Mouse (Mus musculus) cerebellum, adult 8-10 months (tissue): ENCODE results near the gene Irf2bp1.

Experiments
- DNase-seq: peaks from one replicate; pipeline ENCODE4 v3.0.0; 2022

Irf2bp1 gene

DNA sequence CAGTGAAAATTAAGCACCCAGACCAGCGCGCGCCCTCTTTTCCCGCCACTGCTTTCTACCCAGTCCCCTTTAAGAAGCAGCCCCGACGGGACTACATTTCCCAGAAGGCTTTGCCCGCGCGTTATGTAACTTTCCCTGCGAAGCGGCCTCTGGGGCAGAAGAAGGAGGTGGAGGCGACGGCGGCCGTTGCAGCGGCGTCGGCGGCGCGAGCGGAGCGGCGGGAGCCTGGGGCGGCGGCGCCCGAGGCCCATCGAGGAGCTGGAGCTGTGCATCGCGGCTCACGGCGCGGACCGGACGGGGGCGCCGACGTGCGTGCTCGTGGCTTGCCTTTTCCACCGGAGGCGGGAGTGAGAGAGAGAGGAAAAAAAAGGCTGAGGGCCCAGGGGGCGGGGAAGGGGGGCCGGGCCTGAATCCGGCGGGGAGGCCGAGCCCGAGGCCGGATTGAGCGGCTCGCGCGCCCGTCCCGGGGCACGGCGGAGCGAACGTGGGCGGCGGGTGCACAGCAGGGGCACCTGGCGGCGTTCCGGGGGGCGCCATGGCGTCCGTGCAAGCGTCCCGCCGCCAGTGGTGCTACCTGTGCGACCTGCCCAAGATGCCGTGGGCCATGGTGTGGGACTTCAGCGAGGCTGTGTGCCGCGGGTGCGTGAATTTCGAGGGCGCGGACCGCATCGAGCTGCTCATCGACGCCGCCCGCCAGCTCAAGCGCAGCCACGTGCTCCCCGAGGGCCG lies at the start of gene Irf2bp1:
Gene Irf2bp1 (plus strand): TSS at position 143 of the 729 bp plus-strand sequence.
- DNase-seq = peak; percentile 96

DNA sequence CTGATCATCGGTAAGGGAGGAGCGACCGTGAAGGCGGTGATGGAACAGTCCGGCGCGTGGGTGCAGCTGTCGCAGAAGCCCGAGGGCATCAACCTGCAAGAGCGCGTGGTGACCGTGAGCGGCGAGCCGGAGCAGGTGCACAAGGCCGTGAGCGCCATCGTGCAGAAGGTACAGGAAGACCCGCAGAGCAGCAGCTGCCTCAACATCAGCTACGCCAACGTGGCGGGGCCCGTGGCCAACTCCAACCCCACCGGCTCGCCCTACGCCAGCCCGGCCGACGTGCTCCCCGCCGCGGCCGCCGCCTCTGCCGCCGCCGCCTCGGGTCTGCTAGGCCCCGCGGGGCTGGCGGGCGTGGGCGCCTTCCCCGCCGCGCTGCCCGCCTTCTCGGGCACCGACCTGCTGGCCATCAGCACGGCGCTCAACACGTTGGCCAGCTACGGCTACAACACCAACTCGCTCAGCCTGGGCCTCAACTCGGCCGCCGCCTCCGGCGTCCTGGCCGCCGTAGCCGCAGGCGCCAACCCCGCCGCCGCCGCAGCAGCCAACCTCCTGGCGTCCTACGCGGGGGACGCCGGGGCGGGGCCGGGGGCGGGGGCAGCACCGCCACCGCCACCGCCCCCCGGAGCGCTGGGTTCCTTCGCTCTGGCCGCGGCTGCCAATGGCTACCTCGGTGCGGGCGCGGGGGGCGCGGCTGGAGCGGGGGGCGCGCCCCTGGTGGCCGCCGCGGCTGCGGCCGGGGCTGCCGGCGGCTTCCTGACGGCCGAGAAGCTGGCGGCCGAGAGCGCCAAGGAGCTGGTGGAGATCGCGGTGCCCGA lies 46.1 kb upstream of the Irf2bp1 start:
- peak; percentile 65 for DNase-seq

DNA sequence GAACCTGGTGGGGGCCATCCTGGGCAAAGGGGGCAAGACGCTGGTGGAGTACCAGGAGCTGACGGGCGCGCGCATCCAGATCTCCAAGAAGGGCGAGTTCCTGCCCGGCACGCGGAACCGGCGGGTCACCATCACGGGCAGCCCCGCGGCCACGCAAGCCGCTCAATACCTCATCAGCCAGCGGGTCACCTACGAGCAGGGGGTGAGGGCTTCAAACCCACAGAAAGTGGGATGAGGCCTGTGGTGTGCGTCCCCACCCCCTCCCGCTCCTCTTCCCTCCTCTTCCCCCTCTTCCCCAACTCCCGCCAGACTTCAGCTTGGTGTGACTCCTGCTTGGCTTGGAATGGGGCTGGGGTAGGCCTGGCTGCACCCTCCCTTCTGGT lies 45.5 kb upstream of the Irf2bp1 start:
- DNase-seq = peak; percentile 56

DNA sequence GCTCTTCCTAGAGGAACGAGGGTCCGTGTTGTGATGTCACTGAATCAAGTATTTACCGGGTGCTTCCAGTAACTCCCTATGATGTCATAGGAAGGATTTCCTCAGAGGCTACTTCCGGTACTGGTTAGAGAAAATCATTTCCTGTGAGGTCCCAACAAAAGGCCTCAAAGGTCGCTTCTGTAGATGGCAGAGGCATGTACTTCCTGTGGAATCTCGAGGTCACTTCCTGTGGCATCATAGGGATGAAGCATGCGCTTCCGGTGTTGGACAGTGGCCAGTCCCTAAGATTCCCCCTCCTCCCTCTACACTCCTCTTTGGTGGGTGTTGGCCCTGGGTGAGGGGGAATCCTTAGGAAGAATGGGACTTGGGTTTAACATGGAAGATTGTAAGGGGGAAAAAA lies 44.4 kb upstream of the Irf2bp1 start:
- DNase-seq = no peak

DNA sequence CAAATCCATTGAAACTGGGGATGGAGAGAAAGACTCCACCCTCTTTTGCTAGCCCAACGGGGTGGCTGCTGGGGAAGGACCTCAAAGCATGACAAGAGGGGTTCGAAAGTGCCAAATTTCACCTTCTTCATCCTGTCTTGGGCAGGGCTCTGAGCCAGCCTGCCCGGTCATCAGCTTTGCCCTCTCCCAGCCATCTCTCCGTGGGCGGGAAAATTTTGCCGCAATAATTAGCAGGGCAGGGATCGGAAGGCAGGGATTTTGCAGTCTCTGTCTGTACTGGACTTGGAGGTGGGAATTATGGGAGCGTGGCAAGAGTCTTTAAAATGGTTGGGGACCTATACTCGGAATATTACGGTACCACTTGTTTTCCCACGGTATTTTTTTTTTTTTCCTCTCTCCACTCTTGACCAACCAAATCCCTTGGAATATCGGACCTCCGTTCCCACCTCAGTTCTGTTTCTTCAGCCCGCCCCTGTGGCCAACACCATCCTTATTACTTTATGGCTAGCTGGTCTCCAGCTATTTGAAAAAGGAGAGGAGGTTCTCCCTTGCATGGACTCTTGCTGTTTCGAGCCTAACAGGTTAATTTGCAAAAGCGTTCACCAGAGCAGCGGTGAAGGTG lies 41.6 kb upstream of the Irf2bp1 start:
- no peak for DNase-seq

DNA sequence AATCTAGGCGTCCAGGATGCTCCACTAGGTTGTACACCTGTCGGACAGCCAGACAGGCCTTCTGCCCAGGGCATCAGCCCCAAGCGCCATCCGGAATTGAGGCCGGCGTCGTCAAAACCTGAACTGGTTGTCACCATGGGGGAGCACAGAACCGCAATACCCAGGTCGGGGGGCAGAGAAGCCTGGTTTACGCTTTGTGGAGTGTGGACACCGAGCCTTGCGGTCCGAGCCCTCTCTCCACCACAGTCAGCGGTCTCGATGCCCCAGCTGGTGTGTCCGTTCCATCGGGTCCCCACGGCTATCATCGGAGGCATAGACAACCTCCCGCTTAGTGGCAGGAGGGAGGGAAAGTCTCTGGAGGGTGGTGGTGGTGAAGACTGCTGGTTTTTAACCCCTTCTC lies 41.0 kb upstream of the Irf2bp1 start:
- DNase-seq = no peak

DNA sequence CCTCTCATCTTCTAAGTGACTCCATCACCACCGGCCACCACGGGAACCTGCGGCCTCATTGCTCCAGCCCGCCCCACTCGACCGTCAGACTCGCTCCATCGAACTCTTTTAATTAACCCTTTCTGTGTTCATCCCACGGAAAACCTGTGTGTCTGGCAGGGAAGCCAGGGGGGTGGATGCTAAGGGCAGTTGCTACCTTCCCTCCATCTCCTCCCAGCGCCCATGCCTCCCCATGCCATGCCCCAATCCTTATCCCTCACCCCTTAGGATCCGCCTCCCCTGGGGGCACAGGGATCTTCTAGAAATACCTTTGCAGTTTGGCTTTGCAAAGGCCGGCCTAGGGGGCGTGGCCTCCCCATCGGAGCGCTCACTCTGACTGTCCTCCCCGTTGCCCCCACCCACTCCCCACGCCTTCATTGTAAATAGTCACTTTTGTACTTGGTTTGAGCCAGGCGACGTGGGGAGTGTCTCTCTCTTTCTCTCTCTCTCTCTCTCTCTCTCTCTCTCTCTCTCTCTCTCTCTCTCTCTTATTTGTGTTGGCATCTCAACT lies 40.5 kb upstream of the Irf2bp1 start:
- no peak for DNase-seq

DNA sequence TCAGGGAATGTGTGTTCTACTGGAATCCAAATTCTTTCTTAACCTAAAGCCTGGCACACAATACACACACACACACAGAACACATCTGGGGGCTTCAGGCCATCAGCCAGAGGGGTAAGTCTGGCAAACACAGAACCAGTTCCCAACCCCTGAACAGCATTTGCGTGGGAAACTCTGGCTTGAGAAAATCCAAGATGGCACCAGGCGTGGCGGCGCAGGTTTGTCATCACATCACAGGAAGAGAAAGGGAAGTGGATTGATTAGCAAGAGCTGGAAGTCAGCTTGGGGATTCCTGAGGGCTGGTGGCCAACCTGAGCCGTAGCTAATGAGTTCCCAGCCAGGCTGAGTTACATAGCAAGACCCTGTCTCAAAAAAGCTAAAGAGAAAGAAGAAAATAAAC lies 38.5 kb upstream of the Irf2bp1 start:
- no peak for DNase-seq

DNA sequence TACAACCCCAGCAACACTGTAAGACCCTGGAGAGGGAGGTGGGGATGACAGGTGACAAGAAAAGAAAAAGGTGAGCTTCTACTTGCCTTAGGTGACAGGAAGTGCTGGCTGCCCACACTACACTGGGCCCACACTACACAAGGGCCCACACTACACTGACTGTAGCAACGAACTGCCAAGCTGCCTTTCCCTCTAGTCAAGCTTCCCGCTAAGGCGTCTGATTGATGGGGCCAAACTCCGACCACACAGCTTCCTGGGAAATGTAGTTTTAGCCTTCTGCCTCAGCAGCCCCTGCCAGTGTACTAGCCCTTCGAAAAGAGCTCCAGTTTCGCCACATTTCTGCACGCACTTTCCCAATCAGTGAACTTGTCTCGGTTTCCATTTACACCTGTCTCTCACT lies 36.2 kb upstream of the Irf2bp1 start:
- DNase-seq = no peak

DNA sequence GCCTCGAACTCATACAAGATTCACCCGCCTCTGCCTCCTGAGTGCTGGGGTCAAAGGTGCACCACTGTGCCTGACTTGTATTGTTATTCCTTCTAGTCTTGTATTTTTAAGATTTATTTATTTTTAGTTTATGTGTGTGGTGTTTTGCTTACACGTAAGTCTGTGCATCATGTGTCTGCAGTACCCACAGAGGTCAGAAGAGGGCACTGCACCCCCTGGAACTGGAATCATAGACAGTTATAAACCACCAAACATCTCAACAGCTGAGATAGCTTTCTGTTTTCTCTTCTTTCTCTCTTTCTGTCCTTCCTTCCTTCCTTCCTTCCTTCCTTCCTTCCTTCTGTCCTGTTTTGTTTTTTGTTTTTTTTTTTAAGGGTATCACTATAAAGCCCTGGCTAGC lies 32.9 kb upstream of the Irf2bp1 start:
- no peak for DNase-seq

DNA sequence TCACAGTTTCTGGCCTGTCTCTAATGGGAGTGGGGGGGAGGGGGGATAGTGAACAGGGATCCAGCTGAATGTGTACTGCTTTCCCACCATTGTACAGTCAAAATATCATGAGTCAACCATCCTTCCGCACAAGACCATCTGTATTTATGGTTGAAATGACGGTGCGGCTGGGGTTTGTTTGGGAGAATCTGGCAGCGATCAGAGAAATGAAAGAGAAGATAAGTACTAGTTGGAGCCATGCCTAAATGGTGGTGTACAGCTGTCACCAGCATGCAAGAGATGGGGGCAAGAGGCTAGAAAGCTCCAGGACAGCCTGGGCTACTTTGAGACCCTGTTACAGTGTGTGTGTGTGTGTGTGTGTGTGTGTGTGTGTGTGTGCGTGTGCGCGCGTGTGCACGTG lies 25.5 kb upstream of the Irf2bp1 start:
- DNase-seq = no peak

DNA sequence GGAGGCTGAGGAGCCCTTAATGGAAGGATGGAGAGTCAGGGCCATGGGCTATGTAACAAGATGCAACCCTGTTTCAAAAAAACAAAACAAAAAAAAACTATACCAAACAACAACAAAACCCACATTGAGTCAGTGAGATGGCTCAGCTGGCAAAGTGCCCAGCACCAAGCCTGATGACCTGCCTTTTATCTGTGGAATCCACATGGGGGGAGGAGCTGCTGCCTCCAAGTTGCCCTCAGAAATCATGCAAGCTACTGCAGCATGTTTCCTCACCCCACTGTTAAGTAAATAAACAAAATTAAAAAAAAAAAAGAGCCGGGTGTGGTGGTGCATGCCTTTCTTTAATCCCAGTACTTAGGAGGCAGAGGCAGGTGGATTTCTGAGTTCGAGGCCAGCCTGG lies 17.3 kb upstream of the Irf2bp1 start:
- DNase-seq = no peak

DNA sequence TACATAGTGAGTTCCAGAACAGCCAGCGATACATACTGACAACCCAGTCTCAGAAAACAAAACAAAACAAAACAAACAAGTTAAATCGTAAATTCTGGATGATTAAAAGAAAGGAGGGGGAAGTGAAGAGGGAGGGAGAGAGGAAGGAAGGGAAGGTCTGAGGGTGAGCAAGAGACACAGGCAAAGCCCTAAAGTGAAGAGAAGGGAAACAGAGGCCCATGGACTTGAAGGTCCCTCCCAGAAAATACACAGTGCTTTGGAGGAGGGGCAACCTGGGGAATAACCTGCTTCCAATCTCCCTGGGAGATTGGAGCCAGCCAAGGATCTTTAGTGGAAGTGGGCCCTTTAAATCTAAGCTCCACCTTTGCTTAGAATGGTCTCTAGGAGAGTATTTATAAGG lies 16.7 kb upstream of the Irf2bp1 start, which contains the start of gene Nanos2:
Gene Nanos2 (plus strand): TSS at position 301 of the 400 bp plus-strand sequence.
- no peak for DNase-seq

DNA sequence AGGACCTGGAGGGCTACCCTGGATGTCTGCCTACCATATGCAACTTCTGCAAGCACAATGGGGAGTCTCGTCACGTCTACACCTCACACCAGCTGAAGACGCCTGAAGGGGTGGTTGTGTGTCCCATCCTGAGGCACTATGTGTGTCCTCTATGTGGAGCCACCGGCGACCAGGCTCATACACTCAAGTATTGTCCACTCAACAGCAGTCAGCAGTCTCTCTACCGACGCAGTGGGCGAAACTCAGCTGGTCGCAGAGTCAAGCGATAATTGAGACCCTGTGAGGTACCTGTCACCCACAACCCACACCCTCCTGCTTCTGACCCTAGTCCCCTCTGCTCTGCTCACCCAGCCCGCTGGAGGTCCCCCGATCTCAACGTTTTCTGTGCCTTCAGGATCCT lies 16.1 kb upstream of the Irf2bp1 start:
- DNase-seq = peak; percentile 30

DNA sequence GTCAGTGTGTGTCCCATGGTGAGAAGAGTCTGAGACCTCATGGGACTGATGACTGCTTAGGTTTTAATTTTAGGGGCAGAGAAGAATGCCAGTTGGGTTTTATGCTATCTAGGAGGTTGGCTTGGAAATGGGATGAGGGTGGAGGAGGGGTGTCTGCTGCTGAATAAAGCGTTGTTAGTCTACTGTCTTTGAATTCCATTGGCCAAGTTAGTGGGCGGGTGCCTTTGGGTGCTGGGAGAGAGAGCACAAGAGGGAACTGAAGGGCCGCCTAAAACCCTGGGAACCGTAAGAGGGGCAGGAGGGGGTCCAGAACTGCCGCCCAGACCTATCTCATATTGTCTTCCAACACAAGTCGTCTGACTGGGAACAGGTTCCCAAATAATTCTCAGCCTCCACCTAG lies 15.1 kb upstream of the Irf2bp1 start:
- DNase-seq = peak; percentile 22

DNA sequence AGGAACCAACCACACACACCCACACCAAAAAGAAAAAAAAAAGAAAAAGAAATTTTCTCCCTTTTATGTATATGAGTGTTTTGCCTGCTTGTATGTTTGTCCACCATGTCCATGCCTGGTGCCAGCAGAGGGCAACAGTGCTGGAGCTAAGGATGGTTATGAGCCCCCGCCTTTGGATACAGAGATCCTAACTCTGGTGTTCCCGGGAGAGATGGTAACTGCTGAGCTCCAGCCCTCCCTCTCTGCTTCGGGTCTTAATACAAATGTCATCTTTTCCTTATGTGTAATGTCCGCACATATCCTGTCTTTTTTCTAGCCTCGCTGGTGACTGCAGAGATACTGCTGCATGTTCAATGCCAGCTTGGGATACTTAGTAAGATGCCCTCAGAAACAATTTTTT lies 13.8 kb upstream of the Irf2bp1 start:
- DNase-seq = peak; percentile 63

DNA sequence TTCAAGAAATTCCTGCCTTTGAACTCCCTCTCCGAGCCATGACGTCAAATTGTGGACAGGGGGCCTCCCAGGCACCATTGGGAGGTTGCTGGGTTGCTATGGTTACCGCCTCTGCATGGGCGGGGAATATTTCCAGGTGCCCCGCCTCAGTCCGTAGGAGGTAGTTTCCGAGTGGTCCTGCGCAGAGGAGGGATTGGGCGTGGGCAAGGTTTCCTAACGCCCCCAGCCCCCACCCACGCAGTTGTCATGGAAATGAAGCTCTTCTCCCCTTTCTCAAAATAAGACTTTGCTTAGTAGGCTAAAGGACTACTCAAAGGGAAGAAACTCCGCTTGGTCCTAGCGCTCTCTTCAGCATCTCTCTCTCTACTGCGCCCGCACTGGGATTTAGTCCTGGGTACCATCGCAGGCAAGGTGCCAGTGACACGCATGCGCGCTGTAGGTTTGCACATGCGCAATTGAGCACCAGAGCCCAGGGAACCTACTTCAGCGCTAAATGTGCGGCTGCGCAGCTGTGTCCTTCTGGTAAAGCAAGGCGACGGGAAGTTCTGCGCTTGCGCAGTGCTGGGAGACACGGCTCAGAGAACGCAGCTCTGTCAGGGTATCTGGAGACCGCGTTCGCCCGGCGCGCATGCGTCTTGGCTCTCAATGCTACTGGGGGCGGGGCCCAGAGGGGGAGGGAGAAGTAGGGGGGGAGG lies 13.1 kb upstream of the Irf2bp1 start, which contains the start of gene Mypop:
Gene Mypop (plus strand): TSS at position 645 of the 695 bp plus-strand sequence.
- DNase-seq = peak; percentile 100

DNA sequence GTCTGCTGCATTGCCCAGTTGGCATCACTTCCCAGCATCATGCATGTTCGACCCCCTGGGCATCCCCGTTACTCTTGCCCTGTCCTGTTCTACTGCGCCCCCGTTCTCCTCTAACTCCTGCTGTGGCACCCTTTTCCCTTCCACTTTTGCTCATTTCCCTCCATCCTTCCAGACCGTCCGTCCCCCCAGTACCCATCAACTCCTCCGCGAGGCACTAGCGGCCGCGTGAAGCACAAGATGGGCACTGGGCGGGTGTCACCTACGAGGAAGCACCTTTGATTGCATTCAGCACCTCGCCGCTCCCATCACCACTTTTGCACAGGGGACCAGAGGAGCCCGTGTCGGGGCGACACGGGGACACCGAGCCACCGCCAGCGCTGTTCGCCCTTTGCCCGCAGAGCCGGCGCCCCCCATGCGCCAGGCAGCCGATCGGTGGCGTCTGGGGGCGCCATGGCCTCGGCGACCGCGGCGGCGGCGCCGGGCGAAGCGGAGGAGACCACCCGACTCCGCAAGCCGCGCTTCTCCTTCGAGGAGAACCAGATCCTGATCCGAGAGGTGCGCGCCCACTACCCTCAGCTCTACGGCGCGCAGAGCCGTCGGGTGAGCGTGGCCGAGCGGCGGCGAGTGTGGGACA lies 12.1 kb upstream of the Irf2bp1 start:
- DNase-seq = peak; percentile 68

DNA sequence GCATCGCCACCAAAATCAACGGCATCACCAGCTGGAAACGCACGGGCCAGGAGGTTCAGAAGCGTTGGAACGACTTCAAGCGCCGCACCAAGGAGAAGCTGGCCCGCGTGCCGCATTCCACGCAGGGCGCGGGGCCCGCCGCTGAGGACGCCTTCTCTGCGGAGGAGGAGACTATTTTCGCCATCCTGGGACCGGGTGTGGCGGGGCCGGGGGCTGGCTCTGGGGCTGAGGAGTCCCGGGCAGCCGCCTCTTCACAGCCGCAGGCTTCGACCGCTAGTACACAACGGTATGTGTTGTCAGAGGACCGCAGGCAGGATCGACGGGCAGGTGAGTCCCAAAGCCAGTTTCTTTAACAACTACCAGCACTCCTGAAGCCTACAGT lies 11.6 kb upstream of the Irf2bp1 start:
- DNase-seq = peak; percentile 60

DNA sequence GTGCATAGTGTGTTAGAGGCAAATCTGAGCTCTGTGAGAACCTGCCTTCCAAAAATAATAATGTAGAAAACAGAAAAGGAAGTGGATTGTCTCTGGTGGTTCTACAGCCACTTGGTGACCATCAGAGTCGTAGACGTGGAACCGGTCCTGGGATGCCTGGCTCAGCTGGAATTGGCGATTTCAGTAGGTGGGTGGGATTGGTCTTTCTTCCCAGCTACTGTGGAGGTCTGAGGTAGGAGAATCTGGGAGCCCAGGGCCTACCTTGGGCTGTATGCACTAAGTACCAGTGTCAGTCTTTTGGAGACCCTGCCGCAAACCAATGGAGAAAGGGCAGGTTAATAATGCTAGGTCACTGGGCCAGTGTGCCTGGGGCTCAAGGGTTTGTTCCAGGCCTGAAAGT lies 10.8 kb upstream of the Irf2bp1 start:
- peak; percentile 15 for DNase-seq

DNA sequence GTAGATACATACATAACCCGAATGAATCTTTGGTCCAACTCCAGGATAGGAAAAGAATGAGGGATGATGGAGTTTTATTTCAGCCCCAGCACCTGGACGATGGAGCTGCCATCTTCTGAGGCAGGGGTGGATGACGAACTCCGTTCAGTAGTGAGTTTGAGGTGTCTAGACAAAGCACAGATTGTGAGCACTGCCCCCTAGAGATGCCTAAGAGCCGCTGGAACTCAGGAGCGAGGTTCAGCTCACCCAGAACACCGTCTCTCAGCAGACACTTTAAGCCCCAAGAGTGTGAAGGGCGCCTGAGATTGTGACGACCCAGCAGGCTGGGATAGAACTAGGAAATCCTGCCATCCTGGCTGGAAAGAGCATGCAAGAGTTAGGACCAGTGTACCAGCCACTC lies 5.0 kb upstream of the Irf2bp1 start:
- DNase-seq = no peak

DNA sequence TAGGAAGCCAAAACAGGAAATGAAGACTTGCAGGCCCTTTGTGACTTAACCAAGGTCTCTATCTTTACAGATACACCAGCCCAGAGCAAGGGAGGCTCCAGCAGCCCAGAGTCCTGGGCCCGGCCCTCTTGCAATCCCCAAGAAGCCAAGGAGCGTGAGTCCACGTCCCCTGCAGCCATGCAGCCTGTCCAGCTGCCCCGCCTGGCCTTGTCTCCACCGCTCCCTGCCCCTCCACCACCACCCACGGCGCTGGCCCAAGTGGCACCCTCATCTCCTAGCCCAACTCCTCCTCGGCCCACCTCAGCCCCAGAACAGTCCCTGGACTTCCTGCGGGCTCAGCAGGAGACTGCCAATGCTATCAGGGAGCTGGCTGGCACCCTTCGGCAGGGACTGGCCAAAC lies 3.4 kb upstream of the Irf2bp1 start:
- DNase-seq = no peak
